Mouse (Mus musculus): ENCODE data around the gene Esyt1.

DNA sequence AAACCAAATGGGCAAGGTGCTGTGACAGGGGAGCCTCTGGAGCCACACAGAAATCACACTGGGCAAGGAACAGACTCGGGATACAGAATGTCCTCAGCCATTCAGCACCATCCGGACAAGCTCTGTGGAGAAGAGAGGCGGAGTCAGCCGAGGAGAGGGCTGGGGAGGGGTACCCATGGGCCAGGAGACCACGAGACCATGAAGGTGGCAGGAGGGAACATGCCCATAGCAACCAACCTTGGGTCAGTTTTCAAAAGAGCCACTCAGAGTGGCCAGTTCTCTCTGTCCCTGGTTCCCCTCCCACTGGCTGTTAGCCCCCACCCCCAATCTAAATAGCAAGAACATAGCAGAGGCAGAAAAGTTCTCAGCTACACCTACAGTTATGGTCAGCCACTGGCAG, 34.8 kb downstream of the Esyt1 start:
- TF ChIP-seq CTCF (IDR thresholded peaks at IDR 0.05; ENCODE audit: low read depth) (no peak), EP300 (IDR thresholded peaks at IDR 0.05; ENCODE audit: low read depth) (no peak)
